Mouse (Mus musculus) testis, adult 2 months (tissue): ENCODE results near the gene Strn4.

Experiments
- CTCF ChIP-seq: fragments of 200-500 bp; IDR thresholded peaks from 2 replicates; pipeline ENCODE4 v1.5.1; 2012; ENCODE audit warnings: low read depth, mild to moderate bottlenecking, inconsistent platforms, low read length, moderate library complexity; ENCODE audit not compliant: control insufficient read depth, insufficient read depth, insufficient replicate concordance
- POLR2A ChIP-seq: fragments of 200-500 bp; IDR thresholded peaks from 2 replicates; pipeline ENCODE4 v1.6.1; 2012; ENCODE audit warnings: low read depth, mild to moderate bottlenecking, inconsistent platforms, low read length, moderate library complexity; ENCODE audit not compliant: control insufficient read depth

DNA sequence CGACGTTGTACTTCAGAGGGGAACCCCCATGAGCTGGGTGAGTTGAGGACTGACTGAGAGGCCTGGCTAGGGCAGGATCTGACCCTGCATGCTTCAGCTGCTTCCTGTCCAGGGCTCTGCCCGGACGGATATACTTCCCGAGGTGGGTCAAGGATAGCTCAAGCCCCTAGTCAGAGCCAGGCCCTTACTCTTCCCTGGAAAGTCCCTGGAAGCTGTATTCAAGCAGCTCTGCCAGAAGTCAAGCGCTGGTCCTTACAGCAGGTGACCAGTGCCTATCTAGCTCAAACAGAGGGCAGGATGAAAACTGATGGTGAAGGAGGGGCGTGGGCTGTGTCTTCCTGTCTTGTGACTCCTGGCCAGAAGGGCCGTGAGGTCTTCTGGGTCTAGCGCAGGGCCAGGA, 14.8 kb downstream of the Strn4 start:
- no peak for TF ChIP-seq POLR2A
- TF ChIP-seq CTCF = no peak
